Mouse (Mus musculus): ENCODE results near the gene Sprr2i.

DNA sequence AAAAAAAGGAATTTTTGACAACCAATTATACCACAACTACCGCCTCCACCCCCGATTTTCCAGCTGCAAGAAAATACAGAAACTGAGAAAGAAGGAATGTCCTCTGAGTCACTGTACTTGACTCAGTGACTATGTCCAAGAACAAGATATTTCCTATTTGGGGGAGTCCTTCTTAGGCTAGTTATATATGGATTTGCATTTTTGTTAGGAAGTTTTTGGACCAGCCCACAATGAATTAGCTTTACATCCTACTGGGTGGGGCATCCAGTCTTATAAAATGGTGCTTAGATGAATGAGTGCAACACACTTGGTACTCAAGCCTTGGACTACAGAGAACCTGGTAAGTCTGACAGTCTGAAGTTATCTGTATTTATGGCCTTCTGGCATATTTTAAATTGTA, 24.5 kb downstream of the Sprr2i start, which contains the start of gene Sprr2k:
- no peak for TF ChIP-seq MYOD1 (IDR thresholded peaks at IDR 0.05; ENCODE audit: control insufficient read depth in 1 of 3, insufficient read length in 2 of 3, low read depth in 2 of 3)
- TF ChIP-seq POLR2A (IDR thresholded peaks at IDR 0.05; ENCODE audit: insufficient read length, low read depth): no peak
- no peak for TF ChIP-seq MAX (IDR thresholded peaks at IDR 0.05; ENCODE audit: low read depth)
- TF ChIP-seq TCF12 (IDR thresholded peaks at IDR 0.05; ENCODE audit: insufficient read depth, poor library complexity, severe bottlenecking): no peak
- TF ChIP-seq CEBPB (IDR thresholded peaks at IDR 0.05; ENCODE audit: insufficient read depth, poor library complexity, severe bottlenecking): no peak
- no peak for TF ChIP-seq E2F4 (IDR thresholded peaks at IDR 0.05; ENCODE audit: insufficient read depth)
- TF ChIP-seq USF1 (IDR thresholded peaks at IDR 0.05; ENCODE audit: low read depth): no peak

All from myocyte (in vitro differentiated cells).